Mouse (Mus musculus) C2C12 (cell line): ENCODE data around the gene Tldc2.

Experiments used
- CEBPB ChIP-seq: IDR thresholded peaks from one replicate; pipeline ENCODE4 v1.6.1; 2011; ENCODE audit warnings: low read depth, mild to moderate bottlenecking, control low read depth, moderate library complexity
- CTCF ChIP-seq: IDR thresholded peaks from one replicate; pipeline ENCODE4 v1.5.1; 2011; ENCODE audit not compliant: control insufficient read depth, insufficient read depth, insufficient read length
- FOSL1 ChIP-seq: IDR thresholded peaks from one replicate; pipeline ENCODE4 v1.8.0; 2011; ENCODE audit warnings: mild to moderate bottlenecking, low read length; ENCODE audit not compliant: poor library complexity, insufficient read depth, severe bottlenecking
- MYOD1 ChIP-seq: IDR thresholded peaks from one replicate; pipeline ENCODE4 v1.6.1; 2011; ENCODE audit warnings: low read depth; ENCODE audit not compliant: control insufficient read depth, insufficient read length

- TF ChIP-seq CEBPB, result no peak
- TF ChIP-seq CTCF, result no peak
- no peak for TF ChIP-seq MYOD1
- no peak for TF ChIP-seq FOSL1
Observed at GRCm38 (mm10) chr2:157081960-157082359, 4.9 kb upstream of the Tldc2 start.
